Mouse (Mus musculus): ENCODE data around the gene Afp. TPM values are rescaled to one million over a fixed set of nuclear protein-coding genes. Genes with fewer than 3 reads are reported as not detected.

Afp gene
- polyA plus RNA-seq, 1 experiment from 2014 or later: 11,398 TPM

- H3K9me3 ChIP-seq (replicated peaks): no peaks in the 10 kb centered on the region
- H3K9ac ChIP-seq: no peak overlapping the region
- no peaks in the 10 kb centered on the region for H3K36me3 ChIP-seq (replicated peaks)
- no peak for ATAC-seq (ENCODE audit: insufficient read depth)
- H3K27me3 ChIP-seq: no peaks in the 10 kb centered on the region
- 54% methylated on average over 13 of the region's 13 CpGs for WGBS (ENCODE audit: insufficient replicate concordance)
- H3K4me2 ChIP-seq: no peak overlapping the region
- H3K4me1 ChIP-seq (replicated peaks): no peaks in the 10 kb centered on the region
- no peak overlapping the region for H3K4me3 ChIP-seq (replicated peaks)
- H3K27ac ChIP-seq (replicated peaks): no peak overlapping the region
Measured at GRCm38 (mm10) chr5:90507411-90507949, 16.9 kb downstream of the Afp start.

GRCm38 (mm10) chr5:90509828-90510592 is 19.5 kb downstream of the Afp start:
- Histone ChIP-seq H3K4me1 (replicated peaks) (no peaks in the 10 kb centered on the region), H3K36me3 (replicated peaks) (no peaks in the 10 kb centered on the region), H3K4me2 (no peak overlapping the region), H3K27me3 (no peaks in the 10 kb centered on the region), H3K9me3 (replicated peaks) (no peaks in the 10 kb centered on the region), H3K4me3 (replicated peaks) (no peak overlapping the region), H3K9ac (no peak overlapping the region), H3K27ac (replicated peaks) (no peak overlapping the region)
- WGBS (ENCODE audit: insufficient replicate concordance): 65% methylated on average over 5 of the region's 5 CpGs
- peak; percentile 56 for ATAC-seq (ENCODE audit: insufficient read depth)

- Histone ChIP-seq H3K4me2 (no peak overlapping the region), H3K9me3 (replicated peaks) (no peaks in the 10 kb centered on the region), H3K36me3 (replicated peaks) (no peaks in the 10 kb centered on the region), H3K27ac (replicated peaks) (no peak overlapping the region), H3K9ac (no peak overlapping the region), H3K27me3 (no peaks in the 10 kb centered on the region), H3K4me3 (replicated peaks) (no peak overlapping the region), H3K4me1 (replicated peaks) (no peaks in the 10 kb centered on the region)
- 58% methylated on average over 6 of the region's 6 CpGs for WGBS (ENCODE audit: insufficient replicate concordance)
- ATAC-seq (ENCODE audit: insufficient read depth): no peak
Measured at GRCm38 (mm10) chr5:90512288-90512955, 21.9 kb downstream of the Afp start.

GRCm38 (mm10) chr5:90515561-90515960 is 25.0 kb downstream of the Afp start:
- 65% methylated on average over 6 of the region's 6 CpGs for WGBS (ENCODE audit: insufficient replicate concordance)
- Histone ChIP-seq H3K36me3 (replicated peaks) (no peaks in the 10 kb centered on the region), H3K27ac (replicated peaks) (no peak overlapping the region), H3K9me3 (replicated peaks) (no peaks in the 10 kb centered on the region), H3K4me2 (no peak overlapping the region), H3K27me3 (no peaks in the 10 kb centered on the region), H3K9ac (no peak overlapping the region), H3K4me1 (replicated peaks) (no peaks in the 10 kb centered on the region), H3K4me3 (replicated peaks) (no peak overlapping the region)
- ATAC-seq (ENCODE audit: insufficient read depth): no peak

- WGBS (ENCODE audit: insufficient replicate concordance): 56% methylated on average over 6 of the region's 6 CpGs
- Histone ChIP-seq H3K9me3 (replicated peaks) (no peaks in the 10 kb centered on the region), H3K36me3 (replicated peaks) (no peaks in the 10 kb centered on the region), H3K4me1 (replicated peaks) (no peaks in the 10 kb centered on the region), H3K4me2 (0 out of 2 replicates have a peak within 1 kb of the TSS, but pooled peaks have one; percentile 20), H3K27me3 (no peaks in the 10 kb centered on the region), H3K9ac (no peak within 1 kb of the TSS), H3K4me3 (replicated peaks) (0 out of 2 replicates have a peak within 1 kb of the TSS, but pooled peaks have one; percentile 17), H3K27ac (replicated peaks) (no peak within 1 kb of the TSS)
- ATAC-seq (ENCODE audit: insufficient read depth): no peak
Measured at GRCm38 (mm10) chr5:90518356-90519100, 28.0 kb downstream of the Afp start, which contains the start of gene Afm. Gene Afm, plus strand, starts transcription at chr5:90518932.

- H3K27ac ChIP-seq (replicated peaks): no peak overlapping the region
- no peak overlapping the region for H3K4me3 ChIP-seq (replicated peaks)
- H3K9me3 ChIP-seq (replicated peaks): no peaks in the 10 kb centered on the region
- 62% methylated on average over 8 of the region's 8 CpGs for WGBS (ENCODE audit: insufficient replicate concordance)
- H3K36me3 ChIP-seq (replicated peaks): no peaks in the 10 kb centered on the region
- ATAC-seq (ENCODE audit: insufficient read depth): no peak
- H3K4me1 ChIP-seq (replicated peaks): 0 out of 2 replicates have a peak, but pooled peaks cover 3% of the 10 kb centered on the region
- no peak overlapping the region for H3K4me2 ChIP-seq
- H3K27me3 ChIP-seq: no peaks in the 10 kb centered on the region
- no peak overlapping the region for H3K9ac ChIP-seq
Measured at GRCm38 (mm10) chr5:90551191-90551590, 60.7 kb downstream of the Afp start.

GRCm38 (mm10) chr5:90556052-90556451 is 65.5 kb downstream of the Afp start:
- H3K27ac ChIP-seq (replicated peaks): no peak overlapping the region
- H3K4me3 ChIP-seq (replicated peaks): no peak overlapping the region
- no peaks in the 10 kb centered on the region for H3K36me3 ChIP-seq (replicated peaks)
- ATAC-seq (ENCODE audit: insufficient read depth): no peak
- WGBS (ENCODE audit: insufficient replicate concordance): 35% methylated on average over 3 of the region's 3 CpGs
- H3K27me3 ChIP-seq: no peaks in the 10 kb centered on the region
- no peak overlapping the region for H3K9ac ChIP-seq
- H3K9me3 ChIP-seq (replicated peaks): no peaks in the 10 kb centered on the region
- no peak overlapping the region for H3K4me2 ChIP-seq
- H3K4me1 ChIP-seq (replicated peaks): 0 out of 2 replicates have a peak, but pooled peaks cover 3% of the 10 kb centered on the region

Other genes starting within 250 kb of the Afp start
- gene Ankrd17, start 124.2 kb upstream of the Afp start, polyA plus RNA-seq (2015; fragmentation: Nextera tagmentation; extraction: Ambion mirVana): 7.8 and 8.8 TPM in 2 replicates
- 1.8 and 2.4 TPM in 2 replicates for gene Gm9958, start 123.5 kb upstream of the Afp start, polyA plus RNA-seq (2015; fragmentation: Nextera tagmentation; extraction: Ambion mirVana)
- 4,949 and 6,319 TPM in 2 replicates for gene Alb, start 29.8 kb upstream of the Afp start, polyA plus RNA-seq (2015; fragmentation: Nextera tagmentation; extraction: Ambion mirVana)
- 22.4 and 25.9 TPM in 2 replicates for gene Afm, start 28.2 kb downstream of the Afp start, polyA plus RNA-seq (2015; fragmentation: Nextera tagmentation; extraction: Ambion mirVana)
- gene 5830473C10Rik, start 70.4 kb downstream of the Afp start, polyA plus RNA-seq (2015; fragmentation: Nextera tagmentation; extraction: Ambion mirVana): 1.0 and 1.5 TPM in 2 replicates
- gene Rassf6, start 149.9 kb downstream of the Afp start, polyA plus RNA-seq (2015; fragmentation: Nextera tagmentation; extraction: Ambion mirVana): 4.8 and 5.5 TPM in 2 replicates